Mouse (Mus musculus): ENCODE results near the gene Crtc2.

- TF ChIP-seq CTCF (IDR thresholded peaks at IDR 0.05; ENCODE audit: borderline replicate concordance, insufficient read depth, low read length) = no peak
- 0 out of 2 replicates have a peak, but pooled peaks have one; percentile 14 for TF ChIP-seq POLR2A (IDR thresholded peaks at IDR 0.05; ENCODE audit: low read depth, low read length)
These were observed 10.7 kb downstream of the Crtc2 start for GRCm38 (mm10) chr3:90264687-90265033.
